Mouse (Mus musculus) E14TG2a.4 (cell line): ENCODE data around the gene Mctp1.

Experiments
- CTCF ChIP-seq: conservative IDR thresholded peaks from 2 replicates; pipeline ENCODE4 v1.5.1; 2014; ENCODE audit warnings: low read length
- NANOG ChIP-seq: IDR thresholded peaks from 2 replicates; pipeline ENCODE4 v1.6.1; 2014; ENCODE audit warnings: borderline replicate concordance, low read length, mixed read lengths
- POU5F1 ChIP-seq: IDR thresholded peaks from 2 replicates; pipeline ENCODE4 v1.6.1; 2014; ENCODE audit warnings: low read length, borderline replicate concordance

DNA sequence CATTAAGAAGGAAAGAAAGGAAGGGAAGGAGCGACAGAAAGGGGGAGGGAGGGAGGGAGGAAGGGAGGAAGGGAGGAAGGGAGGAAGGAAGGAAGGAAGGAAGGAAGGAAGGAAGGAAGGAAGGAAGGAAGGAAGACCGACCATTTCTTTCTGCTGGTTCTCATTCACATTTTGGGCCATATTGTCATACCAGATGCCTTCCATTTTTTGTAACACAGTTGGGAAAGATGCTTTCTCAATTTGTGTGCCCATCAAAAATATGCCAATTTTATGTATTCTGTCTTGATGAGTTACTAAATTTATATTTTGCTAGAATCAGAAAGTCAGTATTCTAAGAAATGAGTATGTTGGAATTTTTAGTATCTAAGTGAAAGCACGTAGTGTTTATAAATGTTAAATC, 4.3 kb downstream of the Mctp1 start:
- TF ChIP-seq CTCF (no peak), POU5F1 (no peak), NANOG (no peak)
